Mouse (Mus musculus) ES-CJ7 (cell line): ENCODE measurements around the gene Ino80e.

ENCODE experiments used
- DNase-seq: peaks from one replicate; pipeline ENCODE4 v3.0.0; 2011; ENCODE audit warnings: low read depth, low spot score

Gene Ino80e

DNA sequence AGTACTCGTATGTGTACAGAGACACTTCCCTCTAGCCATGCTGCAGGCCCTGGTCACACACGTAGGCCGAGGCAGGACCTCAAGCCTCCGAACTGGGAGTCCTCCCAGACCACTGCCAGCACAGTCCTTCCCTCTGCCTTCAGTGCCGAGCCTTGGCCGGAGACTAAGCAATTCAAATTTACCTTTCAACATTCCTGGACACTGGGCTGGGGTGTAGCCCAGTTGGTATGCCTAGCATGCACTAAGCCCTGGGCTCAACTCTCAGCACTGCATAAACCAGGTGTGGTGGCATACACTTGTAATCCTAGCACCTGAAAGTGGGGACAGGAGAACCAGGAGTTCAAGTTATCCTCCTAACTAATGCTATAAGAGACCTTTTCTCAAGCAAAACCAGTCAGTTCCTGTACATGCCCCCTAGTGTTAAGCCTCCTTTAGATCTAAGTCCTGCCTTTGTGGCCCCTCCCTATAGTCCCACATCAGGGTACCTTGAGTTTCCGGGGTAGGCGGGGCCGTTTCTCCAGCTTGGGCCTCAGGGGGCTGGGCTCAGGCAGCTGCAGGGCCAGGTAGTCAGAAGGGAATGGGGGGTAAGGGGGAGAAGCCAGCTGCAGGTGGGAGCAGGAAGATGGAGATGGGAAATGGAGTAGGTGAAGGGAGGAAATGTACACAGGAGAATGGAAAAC lies 5.3 kb downstream of the Ino80e start:
- DNase-seq = peak; percentile 88

DNA sequence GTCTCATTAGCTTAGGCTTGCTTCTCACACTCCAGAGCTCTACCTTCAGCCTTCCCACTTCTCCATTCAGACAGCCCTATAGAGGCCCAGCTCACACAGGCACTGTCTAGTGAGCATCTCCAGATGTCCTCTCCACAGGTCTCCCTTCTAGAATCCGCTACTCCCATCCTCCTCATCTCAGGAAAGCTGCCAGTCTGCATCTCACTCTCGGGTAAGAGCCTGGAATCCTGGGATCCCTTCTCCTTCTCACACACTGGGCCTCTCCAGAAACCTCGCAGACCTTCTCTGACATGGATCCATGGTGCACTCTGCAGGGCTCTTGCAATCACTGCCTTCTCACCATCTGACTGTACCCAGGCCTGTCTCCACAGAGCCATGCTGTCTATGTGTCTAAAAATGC lies 6.5 kb downstream of the Ino80e start:
- no peak for DNase-seq

DNA sequence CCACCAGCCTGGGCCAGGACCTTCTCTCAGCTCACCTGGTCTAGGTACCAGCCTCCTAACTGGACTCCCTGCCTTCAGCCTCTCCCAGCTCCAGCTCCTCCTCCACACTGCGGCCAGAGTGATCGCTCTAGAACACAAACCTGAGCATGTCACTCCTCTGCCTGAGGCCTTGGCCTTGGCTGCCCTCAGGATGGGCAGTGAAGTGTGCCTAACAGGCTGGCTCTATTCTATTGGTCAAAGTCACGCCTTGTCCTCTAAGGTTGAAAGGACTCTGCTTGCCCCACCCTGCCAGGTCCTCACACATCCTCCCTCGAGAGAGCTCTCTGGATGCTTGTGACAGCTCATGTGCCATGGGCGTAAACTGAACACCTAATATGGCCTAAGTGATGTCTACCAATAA lies 8.7 kb downstream of the Ino80e start:
- peak; percentile 4 for DNase-seq

DNA sequence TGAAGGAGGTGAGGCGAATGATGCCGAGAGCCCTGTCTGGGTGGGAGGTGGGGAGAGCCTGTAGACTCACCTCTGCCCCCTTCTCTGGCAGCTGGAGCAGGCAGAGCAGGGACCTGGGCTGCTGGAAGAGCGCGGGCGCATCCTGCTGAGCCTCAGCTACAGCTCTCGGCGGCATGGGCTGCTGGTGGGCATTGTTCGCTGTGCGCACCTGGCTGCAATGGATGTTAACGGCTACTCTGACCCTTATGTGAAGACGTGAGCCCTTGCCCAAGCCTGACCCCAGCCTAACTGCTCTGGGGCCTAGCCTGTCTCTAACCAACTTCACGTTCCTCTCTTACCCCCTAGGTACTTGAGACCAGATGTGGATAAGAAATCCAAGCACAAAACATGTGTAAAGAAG lies 11.0 kb downstream of the Ino80e start:
- DNase-seq = no peak

DNA sequence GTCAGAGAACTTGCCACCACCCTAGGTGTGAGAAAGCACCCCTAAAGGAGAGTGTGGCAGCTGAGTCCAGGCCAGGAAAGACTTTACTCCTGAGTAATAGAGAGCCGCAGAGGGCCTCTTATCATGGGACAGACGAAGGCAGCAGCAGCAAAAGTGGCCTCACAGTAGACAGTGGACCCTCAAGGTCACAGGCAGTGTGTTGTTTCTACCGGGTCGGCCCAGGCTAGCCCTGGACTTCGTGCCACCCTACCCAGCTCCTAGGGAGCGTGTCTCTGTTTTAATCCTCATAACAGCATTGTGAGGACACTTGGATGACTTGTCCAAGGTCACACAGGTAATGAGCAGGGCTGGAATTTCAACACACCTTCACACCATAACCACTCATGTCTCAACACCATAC lies 12.0 kb downstream of the Ino80e start:
- DNase-seq = no peak

DNA sequence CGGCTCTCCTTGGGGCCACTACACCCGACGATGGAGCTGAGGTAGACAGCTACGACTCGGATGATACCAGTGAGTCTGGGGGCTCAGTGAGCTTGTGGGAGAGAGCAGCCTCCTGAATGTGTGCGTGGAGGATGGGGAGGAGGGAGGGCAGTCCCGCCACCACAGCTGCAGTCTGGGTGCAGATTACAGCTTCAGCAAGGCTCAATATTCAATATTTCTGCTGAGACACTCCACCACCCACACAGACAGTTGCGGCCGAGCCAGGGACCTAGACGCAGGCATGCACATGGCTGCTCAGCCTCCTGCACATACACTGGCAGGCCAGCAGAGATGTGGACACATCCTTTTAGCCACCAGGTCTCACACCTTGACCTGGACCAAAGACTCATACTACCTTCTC lies 13.4 kb downstream of the Ino80e start:
- DNase-seq = no peak

DNA sequence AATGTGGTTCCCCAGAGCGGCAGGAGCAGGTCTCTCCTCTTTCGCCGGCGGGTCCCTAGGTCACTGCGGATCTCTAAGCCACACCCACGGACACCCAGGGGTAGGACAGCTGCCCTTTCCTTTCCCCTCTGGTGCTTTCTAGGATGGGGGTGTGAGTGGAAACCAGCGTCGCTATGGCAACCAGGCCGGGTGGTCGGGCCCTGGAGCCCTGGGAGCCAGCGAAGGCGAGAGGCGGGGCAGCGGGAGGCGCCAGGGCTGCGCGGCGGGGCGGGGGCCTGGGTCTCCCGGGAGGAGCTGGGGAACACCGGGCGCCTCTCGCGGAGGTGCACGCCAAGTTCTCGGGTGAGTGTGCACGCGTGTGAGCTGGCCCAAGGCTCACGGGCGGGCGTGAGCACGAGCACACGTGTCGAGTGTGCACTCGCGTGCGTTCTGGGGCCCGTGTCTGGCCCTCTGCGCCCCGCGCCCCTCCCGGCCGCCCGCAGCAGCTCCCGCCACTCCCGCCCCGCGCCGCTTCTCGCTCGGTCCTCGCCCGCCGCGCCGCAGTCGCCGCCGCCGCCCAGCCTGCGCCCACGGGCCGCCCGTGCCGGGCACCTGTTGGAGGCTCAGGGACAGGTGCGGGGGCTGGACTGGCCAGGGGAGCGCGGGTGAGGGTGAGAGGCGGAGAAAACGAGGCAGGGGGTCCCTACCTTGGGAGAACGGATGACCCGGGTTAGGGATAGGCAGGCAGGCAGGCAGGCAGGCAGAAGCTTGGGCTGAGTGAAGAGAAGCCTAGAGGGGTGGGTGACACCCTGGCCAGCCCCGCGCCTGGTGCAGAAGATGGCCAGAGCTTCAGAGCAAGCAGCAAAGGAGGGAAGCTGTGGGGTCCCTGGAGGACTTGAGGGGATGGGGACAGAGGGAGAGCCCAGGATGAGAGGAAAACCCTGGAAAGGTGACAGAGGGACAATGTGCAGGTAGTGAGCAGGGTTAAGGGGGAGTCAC lies 14.5 kb downstream of the Ino80e start:
- peak; percentile 50 for DNase-seq

DNA sequence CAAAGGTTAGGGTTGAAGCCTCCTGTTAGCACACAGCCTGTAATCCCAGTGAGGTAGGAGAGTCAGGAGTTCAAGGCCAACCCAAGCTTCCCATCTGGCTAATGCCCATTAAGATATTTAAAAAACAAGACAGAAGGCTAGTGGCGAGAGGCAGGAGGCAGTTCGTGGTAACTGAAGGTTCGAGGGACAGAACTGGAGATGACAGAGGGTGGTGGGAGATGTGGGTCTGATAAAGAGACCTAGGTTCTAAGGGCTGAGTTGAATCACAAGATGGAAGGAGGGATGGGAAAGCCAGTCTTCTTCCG lies 15.1 kb downstream of the Ino80e start, which contains the start of gene Doc2a:
TSS of gene Doc2a (plus strand) at position 301 of the 305 bp plus-strand sequence.
- DNase-seq = no peak

DNA sequence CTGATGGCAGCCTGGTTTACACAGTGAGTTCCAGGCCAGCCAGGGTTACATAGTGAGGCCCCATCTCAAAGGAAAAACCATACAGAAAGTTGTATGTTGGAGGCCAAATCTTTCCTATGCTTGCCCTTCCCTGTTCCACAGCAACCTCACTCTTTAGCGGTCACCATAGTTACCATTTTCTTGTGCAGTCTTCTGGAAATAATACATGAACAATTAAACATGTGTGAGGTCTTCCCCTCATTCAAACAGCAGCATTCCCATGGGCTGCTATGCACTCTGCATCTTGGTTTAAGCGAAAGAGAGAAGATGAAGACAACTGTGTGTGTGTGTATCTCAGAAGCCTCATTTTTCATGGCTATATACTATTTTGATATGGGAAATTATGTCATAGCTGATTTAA lies 16.7 kb downstream of the Ino80e start:
- DNase-seq = no peak

DNA sequence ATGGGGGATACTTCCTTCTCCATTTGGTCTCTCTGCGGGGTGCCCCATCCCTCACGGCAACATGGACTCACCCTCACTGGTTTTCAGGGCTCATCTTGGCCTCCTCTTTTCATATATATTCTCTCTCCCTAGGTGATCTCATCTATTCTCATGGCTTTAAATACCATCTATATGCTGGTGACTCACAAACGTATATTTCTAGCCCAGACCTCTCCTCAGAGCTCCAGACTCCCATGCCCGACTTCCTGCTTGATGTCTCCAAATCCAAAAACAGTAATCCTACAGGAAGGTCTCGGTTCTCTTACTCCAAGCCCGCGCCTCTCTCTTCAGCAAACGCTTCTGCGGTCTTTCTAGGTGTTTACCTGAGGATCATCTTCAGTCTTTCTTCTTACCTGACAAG lies 18.9 kb downstream of the Ino80e start:
- DNase-seq = no peak

DNA sequence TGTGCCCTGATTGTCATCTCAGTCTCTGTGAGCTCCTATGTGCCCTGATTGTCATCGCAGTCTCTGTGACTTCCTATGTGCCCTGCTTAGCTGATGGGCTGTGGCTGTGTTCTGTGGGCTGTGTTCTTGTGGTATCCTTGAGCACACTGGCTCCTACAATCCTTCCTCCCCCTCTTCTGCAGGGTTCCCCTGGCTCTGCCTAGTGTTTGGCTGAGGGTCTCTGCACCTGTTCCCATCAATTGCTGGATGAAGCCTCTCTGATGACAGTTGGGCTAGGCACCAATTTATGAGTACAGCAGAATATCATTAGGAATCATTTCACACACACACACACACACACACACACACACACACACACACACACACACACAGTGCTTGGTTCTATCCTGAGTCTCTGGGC lies 28.9 kb downstream of the Ino80e start:
- DNase-seq = no peak

DNA sequence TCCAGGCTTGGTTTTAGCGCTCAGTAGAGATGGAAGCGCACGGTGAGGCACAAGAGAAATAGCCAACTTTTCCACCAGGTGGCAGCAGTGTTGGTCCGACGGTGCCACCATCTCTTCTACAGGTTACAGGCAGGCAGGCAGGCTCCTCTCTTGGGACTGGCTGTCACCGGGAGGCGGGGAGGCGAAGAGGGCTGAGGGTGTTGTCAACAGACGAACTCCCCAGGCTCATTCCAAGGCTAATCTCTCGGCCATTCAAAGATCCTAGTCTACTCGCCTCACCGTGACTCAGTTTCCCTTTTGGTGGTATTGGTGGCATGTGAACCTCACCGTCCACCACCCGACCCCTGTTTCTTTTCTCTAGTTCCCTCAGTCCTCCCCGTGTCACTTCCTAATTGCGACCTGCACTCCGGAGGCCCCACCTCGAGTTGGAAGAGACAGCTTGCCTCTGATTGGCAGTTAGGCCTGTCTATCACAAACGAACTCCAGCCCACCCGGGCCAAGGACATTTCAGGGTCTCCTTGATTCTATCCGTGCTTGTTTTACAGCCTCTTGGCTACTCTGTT lies 30.1 kb downstream of the Ino80e start:
- peak; percentile 98 for DNase-seq

DNA sequence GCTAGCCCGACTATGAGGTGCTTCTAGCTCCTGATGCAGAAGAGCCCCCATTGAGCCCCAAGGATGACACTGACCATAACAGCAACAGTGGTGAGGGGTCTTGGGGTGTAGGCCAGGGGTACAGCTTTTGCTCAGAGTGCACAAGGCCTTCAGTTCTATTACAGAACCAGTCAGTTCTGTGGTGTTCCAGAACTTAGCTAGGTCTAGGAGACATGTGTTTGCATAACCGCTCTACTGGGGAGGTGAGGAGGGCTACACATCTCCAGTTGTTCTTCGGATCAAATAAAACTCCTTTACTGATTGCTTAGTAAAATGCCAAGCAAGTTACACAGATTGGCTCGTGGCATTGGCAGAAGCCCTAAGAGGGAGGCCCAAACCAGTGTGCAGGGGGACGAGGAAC lies 30.6 kb downstream of the Ino80e start, which contains the start of gene 4930451I11Rik:
TSS of gene 4930451I11Rik (minus strand) at position 101 of the 400 bp plus-strand sequence.
- no peak for DNase-seq

DNA sequence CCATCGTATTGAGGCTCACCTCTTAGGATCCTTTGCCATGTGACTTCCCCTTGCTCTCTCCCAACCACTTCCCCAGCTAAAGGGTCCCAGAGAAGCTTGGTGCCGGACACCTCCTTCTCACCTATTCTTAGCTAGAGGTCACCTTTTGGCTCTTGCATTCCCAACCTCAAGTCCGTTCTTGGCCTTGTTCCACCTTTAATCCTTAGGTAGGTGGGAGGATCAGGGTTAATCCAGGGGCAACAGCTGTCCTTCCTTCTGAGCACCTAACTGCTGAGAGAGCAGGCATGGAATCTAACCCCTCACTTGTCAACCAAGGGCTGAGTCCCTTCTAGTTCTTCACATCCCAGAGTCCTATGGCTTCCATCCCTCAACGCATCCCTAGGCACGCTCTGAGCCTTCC lies 36.2 kb downstream of the Ino80e start:
- DNase-seq = no peak

DNA sequence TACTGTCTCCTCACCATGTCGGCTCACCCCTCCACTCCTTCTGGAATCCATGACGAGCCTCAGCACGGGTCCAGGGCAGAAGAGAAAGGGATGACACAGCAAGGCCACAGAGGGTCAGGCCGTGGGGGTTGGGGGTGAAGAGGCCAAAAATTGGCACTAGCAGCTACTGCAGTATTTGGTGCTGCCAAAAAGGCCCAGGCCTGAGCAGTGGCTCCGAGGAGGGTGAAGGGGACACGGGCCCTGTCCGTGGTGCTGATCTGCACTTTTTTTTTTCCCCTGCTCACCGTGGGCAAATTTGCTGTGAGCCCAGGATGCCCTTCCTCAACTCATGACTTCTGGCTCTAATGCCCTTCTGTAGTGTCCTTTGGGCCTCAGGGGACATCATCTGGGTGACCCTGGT lies 36.8 kb downstream of the Ino80e start:
- DNase-seq = no peak

DNA sequence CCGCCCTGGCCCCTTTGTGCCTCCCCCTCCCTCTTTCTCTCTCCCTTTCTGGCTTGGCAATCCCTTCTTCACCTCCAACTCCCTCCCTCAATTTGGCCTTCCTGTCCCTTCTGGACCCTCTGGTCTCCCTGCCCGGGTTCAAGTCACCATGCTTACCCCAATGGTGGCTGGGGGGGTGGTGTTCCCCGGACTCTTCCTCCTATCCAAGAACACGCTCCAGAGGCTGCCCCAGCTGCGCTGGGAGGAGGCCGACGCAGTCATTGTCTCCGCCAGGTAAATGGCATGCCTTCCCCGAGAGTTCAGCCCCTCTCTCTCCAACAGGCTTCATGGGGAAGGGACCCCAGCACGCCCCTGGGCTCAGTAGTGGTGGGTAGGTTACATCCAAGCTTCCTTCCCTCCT lies 38.2 kb downstream of the Ino80e start:
- no peak for DNase-seq

DNA sequence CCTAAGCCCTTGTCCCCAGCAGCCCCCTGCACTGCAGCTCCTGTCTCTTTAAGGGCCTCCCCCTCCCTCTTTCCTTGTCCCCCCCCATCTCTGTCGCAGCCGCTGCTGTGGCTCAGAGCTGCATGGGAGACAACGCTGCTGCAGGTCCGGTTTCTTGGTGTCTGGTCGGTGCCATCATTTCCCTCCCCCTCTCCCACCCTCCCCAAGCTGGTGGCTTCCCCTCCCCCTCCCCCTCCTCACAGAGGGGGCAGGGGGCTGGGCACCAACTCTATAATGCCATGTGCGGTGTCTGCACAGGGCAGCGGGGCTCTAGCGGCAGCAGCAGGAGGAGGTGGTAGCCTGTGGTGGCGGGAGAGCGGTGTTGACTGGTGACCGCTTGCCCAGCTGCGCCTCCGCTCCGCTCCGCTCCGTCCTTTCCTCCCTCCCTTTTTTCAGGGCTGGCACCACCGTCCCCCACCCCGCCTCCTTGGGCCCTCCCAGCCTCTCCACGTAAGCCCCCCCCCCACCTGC lies 38.9 kb downstream of the Ino80e start:
- DNase-seq = no peak

DNA sequence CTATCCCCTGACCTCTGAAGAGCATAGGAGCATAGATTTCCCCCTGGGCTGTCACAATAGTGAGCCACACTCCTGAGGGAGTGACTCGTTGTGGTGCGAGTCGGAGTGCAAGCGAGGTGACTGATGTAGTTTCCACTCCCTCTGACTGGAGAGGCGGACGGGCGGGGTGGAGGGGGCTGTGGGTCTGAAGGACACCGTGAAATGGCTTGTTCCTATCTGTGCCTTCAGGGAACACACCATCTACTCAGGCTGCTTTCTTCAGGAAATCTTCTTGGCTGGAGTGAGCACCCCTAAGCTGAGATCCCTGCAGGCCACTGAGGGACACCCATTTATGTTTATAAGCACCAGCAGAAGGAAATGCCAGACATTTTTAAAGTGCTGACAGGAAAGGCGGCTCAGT lies 39.4 kb downstream of the Ino80e start:
- no peak for DNase-seq

DNA sequence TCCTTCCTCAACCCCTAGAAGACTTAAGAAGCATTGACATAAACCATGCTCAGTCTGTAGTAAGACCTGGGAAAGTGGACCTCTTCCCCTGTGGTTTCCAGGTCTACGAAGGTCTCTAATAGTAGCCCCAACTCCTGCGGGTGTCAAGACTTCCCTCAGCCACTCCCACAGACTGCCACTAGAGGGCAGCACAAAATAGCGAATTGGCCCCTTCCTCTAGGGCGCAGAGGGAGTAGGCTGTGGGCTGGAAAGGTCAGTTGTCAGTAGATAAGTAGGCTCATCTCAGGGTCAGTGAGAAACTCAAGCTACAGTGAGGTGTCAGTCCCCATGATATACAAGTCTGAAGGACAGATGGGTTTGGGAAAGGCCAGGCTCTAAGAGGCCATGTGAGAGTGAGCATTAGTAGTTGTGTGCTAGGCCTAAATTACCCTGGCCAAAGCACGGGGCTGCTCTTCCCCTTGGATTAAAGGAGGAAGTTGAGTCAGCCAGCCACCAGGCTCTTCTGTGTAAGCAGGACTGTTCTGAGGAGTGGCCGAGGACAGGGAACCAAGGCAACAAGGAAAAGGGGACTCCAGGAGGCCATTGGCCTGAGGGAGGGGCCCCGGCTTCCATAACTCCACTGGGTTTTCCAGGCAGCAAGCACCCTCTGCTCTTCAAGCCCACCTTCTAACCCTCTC lies 40.2 kb downstream of the Ino80e start:
- DNase-seq = peak; percentile 81

DNA sequence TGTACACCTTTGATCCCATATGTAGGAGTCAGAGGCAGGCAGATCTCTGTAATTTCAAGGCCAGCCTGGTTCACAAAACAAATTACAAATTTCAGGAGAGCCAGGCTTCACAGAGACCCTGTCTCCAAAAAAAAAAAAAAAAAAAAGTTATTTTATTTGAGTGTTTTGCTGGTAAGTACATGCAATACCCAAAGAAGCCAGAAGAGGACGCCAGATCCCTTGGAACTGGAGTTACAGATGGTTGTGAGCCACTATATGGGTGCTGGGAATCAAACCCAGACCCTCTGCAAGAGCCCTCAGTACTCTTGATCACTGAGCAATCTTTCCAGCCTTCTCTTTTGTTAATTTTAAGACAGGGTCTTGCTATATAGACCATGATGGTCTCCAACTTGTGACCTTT lies 43.4 kb downstream of the Ino80e start:
- DNase-seq = no peak

DNA sequence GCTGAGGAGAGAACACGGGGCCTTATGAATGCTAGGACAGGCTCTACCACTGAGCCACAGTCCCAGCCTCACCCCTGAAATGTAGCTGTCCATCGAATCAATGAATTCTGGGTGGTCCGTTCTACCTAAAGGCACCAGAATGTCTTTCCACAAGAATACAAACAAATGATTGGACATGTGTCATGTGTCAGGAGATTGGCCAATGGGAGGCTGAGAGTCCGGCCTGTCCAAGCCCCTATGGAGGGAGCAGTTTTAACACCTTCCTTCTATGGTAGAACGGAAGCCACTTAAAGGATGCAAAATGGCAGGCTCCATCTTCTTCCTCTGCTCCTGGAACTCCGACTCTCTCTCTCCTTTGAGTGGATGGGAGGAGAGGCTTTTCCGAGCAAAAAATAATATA lies 44.6 kb downstream of the Ino80e start:
- DNase-seq = peak; percentile 57

DNA sequence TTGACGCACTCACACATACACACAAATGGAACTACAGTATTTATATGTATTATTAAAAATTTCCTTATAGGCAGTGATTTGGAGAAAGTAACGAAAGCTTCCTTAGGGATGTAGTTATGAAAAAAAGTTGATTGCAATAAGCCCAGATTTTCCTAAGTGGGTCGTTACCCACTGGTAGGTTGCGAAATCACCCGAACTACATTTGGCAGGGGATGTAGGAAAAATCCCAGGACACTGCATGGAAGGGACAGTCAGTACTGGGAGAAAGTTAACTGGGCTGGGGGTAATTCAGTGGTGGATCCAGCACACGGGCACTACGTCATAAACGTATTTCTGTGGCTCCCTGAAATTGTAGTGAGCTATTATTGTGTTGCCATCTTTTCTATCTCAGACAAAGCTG lies 45.7 kb downstream of the Ino80e start:
- DNase-seq = no peak
